Mouse (Mus musculus) lung, postnatal 0 days (tissue): Measurements from ENCODE around the gene Slain1.

Experiments
- CTCF ChIP-seq: IDR thresholded peaks from 2 replicates; pipeline ENCODE4 v1.5.1; 2016; ENCODE audit warnings: antibody characterized with exemption, mild to moderate bottlenecking
- EP300 ChIP-seq: IDR thresholded peaks from 2 replicates; pipeline ENCODE4 v1.6.1; 2016; ENCODE audit warnings: antibody characterized with exemption, mild to moderate bottlenecking, control low read depth

DNA sequence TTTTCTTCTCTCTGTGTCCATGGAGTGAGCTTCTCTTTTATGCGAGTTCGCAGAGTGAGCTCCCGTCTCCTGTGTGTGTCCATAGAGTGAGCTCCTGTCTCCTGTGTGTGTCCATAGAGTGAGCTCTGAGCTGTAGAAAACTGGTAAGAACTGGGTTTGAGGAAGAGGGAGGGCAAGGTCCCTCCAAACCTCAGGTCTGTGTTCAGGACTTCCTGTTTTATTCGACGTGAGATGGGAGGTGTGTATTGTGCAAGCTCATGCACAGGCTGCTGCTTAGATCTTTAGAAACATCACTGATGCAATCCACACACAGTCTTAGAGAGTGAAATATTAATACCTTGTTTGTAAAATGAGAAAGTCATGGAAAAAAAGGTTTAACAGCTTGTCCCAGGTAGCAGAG, 63.0 kb downstream of the Slain1 start:
- TF ChIP-seq CTCF (no peak), EP300 (no peak)
